Mouse (Mus musculus) olfactory bulb, adult 2 months (tissue): ENCODE measurements around the gene Spata31d1d. TPM values are rescaled to one million over a fixed set of nuclear protein-coding genes. Genes with fewer than 3 reads are reported as not detected.
"Not testable (repeated sequence)": the region's sequence is repeated elsewhere in the genome, so short reads cannot be mapped to it uniquely, and the experiment has no call there.

ENCODE experiments used
- H3K27ac ChIP-seq: fragments of 200-500 bp; 2 replicates; pipeline ENCODE4 v1.5.1; 2012; ENCODE audit warnings: low read depth, low read length; ENCODE audit not compliant: insufficient read depth
- H3K4me1 ChIP-seq: fragments of 200-500 bp; 2 replicates; pipeline ENCODE4 v1.6.1; 2012; ENCODE audit warnings: low read length; ENCODE audit not compliant: control insufficient read depth, insufficient read depth
- H3K4me3 ChIP-seq: fragments of 200-500 bp; 2 replicates; pipeline ENCODE4 v1.5.1; 2012; ENCODE audit warnings: mild to moderate bottlenecking, low read depth, low read length, moderate library complexity; ENCODE audit not compliant: insufficient read depth
- CTCF ChIP-seq: fragments of 200-500 bp; IDR thresholded peaks from 2 replicates; pipeline ENCODE4 v1.5.1; 2012; ENCODE audit warnings: low read depth, mild to moderate bottlenecking, low read length, moderate library complexity; ENCODE audit not compliant: insufficient read depth
- POLR2A ChIP-seq: fragments of 200-500 bp; IDR thresholded peaks from 2 replicates; pipeline ENCODE4 v1.6.1; 2012; ENCODE audit warnings: mild to moderate bottlenecking, low read depth, low read length, moderate library complexity; ENCODE audit not compliant: insufficient read depth
- WGBS: fragments of 180-500 bp; shearing (Covaris S2); methylation state at CpG from one replicate; pipeline ENCODE4 v1.1.7; 2018; 5-methylcytosine and 5-hydroxymethylcytosine counted together
- polyA plus RNA-seq: library from polyadenylated mRNA; stranded (reverse); fragments of >200 nt; gene quantifications from 2 replicates; pipeline ENCODE4 v1.2.4, GENCODE M21; 2012; ENCODE audit warnings: low replicate concordance; ENCODE audit not compliant: missing spikeins, insufficient read depth, insufficient read length

Spata31d1d gene
- polyA plus RNA-seq, 1 experiment: not detected

GRCm38 (mm10) chr13:59713710-59714109 is 17.8 kb downstream of the Spata31d1d start:
- no peaks in the 10 kb centered on the region for H3K4me1 ChIP-seq
- H3K27ac ChIP-seq: no peak overlapping the region
- no peak overlapping the region for H3K4me3 ChIP-seq
- 51% methylated on average over 3 of the region's 3 CpGs for WGBS
- no peak for TF ChIP-seq CTCF
- TF ChIP-seq POLR2A: no peak

- H3K4me1 ChIP-seq, H3K4me3 ChIP-seq, H3K27ac ChIP-seq: not testable (repeated sequence)
- whole genome bisulfite sequencing: 83% methylated on average over 3 of the region's 3 CpGs
Observed at GRCm38 (mm10) chr13:59711984-59712383, 19.6 kb downstream of the Spata31d1d start, which contains the start of gene Spata31d1b. Spata31d1b (plus strand) TSS chr13:59712284.

GRCm38 (mm10) chr13:59710230-59710629 is 21.3 kb downstream of the Spata31d1d start, which contains the start of gene Spata31d1a:
Spata31d1a (minus strand) TSS chr13:59710330.
- no peak within 1 kb of the TSS for H3K4me3 ChIP-seq
- 92% methylated on average over 15 of the region's 15 CpGs for WGBS
- H3K4me1 ChIP-seq: no peaks in the 10 kb centered on the region
- TF ChIP-seq POLR2A (no peak), CTCF (0 out of 2 replicates have a peak, but pooled peaks have one; percentile 8)
- H3K27ac ChIP-seq: no peak within 1 kb of the TSS

GRCm38 (mm10) chr13:59704562-59704961 is 27.0 kb downstream of the Spata31d1d start:
- Histone ChIP-seq H3K4me3 (no peak overlapping the region), H3K27ac (no peak overlapping the region), H3K4me1 (no peaks in the 10 kb centered on the region)
- no peak for TF ChIP-seq CTCF
- WGBS: 56% methylated on average over 12 of the region's 12 CpGs

GRCm38 (mm10) chr13:59703514-59703913 is 28.0 kb downstream of the Spata31d1d start:
- WGBS: 69% methylated on average over 12 of the region's 12 CpGs
- TF ChIP-seq POLR2A: no peak
- TF ChIP-seq CTCF: no peak
- Histone ChIP-seq H3K27ac (no peak overlapping the region), H3K4me3 (no peak overlapping the region), H3K4me1 (no peaks in the 10 kb centered on the region)

GRCm38 (mm10) chr13:59700137-59700536 is 31.4 kb downstream of the Spata31d1d start:
- H3K27ac ChIP-seq, H3K4me3 ChIP-seq, H3K4me1 ChIP-seq: not testable (repeated sequence)
- 71% methylated on average over 1 of the region's 1 CpGs for WGBS

- TF ChIP-seq CTCF: no peak
- TF ChIP-seq POLR2A: no peak
- H3K27ac ChIP-seq: no peak overlapping the region
- WGBS: 85% methylated on average over 8 of the region's 8 CpGs
- no peak overlapping the region for H3K4me3 ChIP-seq
- no peaks in the 10 kb centered on the region for H3K4me1 ChIP-seq
Observed at GRCm38 (mm10) chr13:59699131-59699530, 32.4 kb downstream of the Spata31d1d start.

- 95% methylated on average over 7 of the region's 7 CpGs for WGBS
- H3K4me3 ChIP-seq: no peak overlapping the region
- no peak overlapping the region for H3K27ac ChIP-seq
- no peaks in the 10 kb centered on the region for H3K4me1 ChIP-seq
- TF ChIP-seq CTCF (no peak), POLR2A (no peak)
Observed at GRCm38 (mm10) chr13:59695781-59696180, 35.8 kb downstream of the Spata31d1d start.

- Histone ChIP-seq H3K4me1 (no peaks in the 10 kb centered on the region), H3K27ac (no peak within 1 kb of the TSS), H3K4me3 (no peak within 1 kb of the TSS)
- no peak for TF ChIP-seq CTCF
- TF ChIP-seq POLR2A: no peak
- WGBS: 94% methylated on average over 3 of the region's 3 CpGs
Observed at GRCm38 (mm10) chr13:59694008-59694407, 37.5 kb downstream of the Spata31d1d start, which contains the start of gene 4921517D22Rik. 4921517D22Rik (minus strand) TSS chr13:59694108.

GRCm38 (mm10) chr13:59691478-59691877 is 40.1 kb downstream of the Spata31d1d start:
- TF ChIP-seq POLR2A (no peak), CTCF (no peak)
- 55% methylated on average over 10 of the region's 10 CpGs for WGBS

More at GRCm38 (mm10) chr13:59691478-59691877, 40.1 kb downstream of the Spata31d1d start:
- Histone ChIP-seq H3K4me1 (no peaks in the 10 kb centered on the region), H3K4me3 (no peak overlapping the region), H3K27ac (no peak overlapping the region)
